Mouse (Mus musculus) forebrain, embryonic 15.5 days (tissue): ENCODE measurements at regions not wholly inside any gene's neighbourhood (a gene's known extent, or its start where the extent isn't known, plus 50 kb on each side); places are given as distances from the start of the nearest gene placed in this dataset.
A peak's percentile ranks its signal among the peaks of the same experiment; 100 is the strongest.

ENCODE experiments used
- ATAC-seq: fragments of 200-750 bp; cut with Nextera tagmentation; replicated peaks from 2 replicates; pipeline ENCODE4 v1.8.0; 2017; ENCODE audit warnings: mild to moderate bottlenecking, moderate TSS enrichment, moderate library complexity
- H3K27ac ChIP-seq: fragments of 300-500 bp; sonication (generic); replicated peaks from 2 replicates; pipeline ENCODE4 v1.5.1; 2015; ENCODE audit warnings: mild to moderate bottlenecking, inconsistent platforms
- H3K27me3 ChIP-seq: fragments of 300-500 bp; sonication (generic); 2 replicates; pipeline ENCODE4 v1.6.1; 2015; ENCODE audit warnings: inconsistent platforms
- H3K36me3 ChIP-seq: fragments of 300-500 bp; sonication (generic); 2 replicates; pipeline ENCODE4 v1.6.1; 2015; ENCODE audit warnings: mild to moderate bottlenecking, inconsistent platforms
- H3K4me1 ChIP-seq: fragments of 300-500 bp; sonication (generic); 2 replicates; pipeline ENCODE4 v1.6.1; 2015; ENCODE audit warnings: inconsistent platforms
- H3K4me2 ChIP-seq: fragments of 300-500 bp; sonication (generic); replicated peaks from 2 replicates; pipeline ENCODE4 v1.6.1; 2015; ENCODE audit warnings: mild to moderate bottlenecking, inconsistent platforms
- H3K4me3 ChIP-seq: fragments of 300-500 bp; sonication (generic); 2 replicates; pipeline ENCODE4 v1.5.1; 2015; ENCODE audit warnings: mild to moderate bottlenecking, inconsistent platforms
- H3K9ac ChIP-seq: fragments of 300-500 bp; sonication (generic); replicated peaks from 2 replicates; pipeline ENCODE4 v1.6.1; 2015; ENCODE audit warnings: mild to moderate bottlenecking, inconsistent platforms
- H3K9me3 ChIP-seq: fragments of 300-500 bp; sonication (generic); 2 replicates; pipeline ENCODE4 v1.6.1; 2016; ENCODE audit warnings: inconsistent platforms
- WGBS: fragments of 180-500 bp; shearing (Covaris S2); methylation state at CpG from one replicate; pipeline ENCODE4 v1.1.7; 2015; ENCODE audit warnings: mixed read lengths; 5-methylcytosine and 5-hydroxymethylcytosine counted together

GRCm38 (mm10) chr13:60086657-60087056 is 90.5 kb downstream of the Gas1 start:
- Histone ChIP-seq H3K9ac (no peak overlapping the region), H3K36me3 (no peaks in the 10 kb centered on the region), H3K27ac (no peak overlapping the region), H3K4me2 (no peak overlapping the region), H3K27me3 (no peaks in the 10 kb centered on the region), H3K4me3 (no peak overlapping the region), H3K9me3 (no peaks in the 10 kb centered on the region), H3K4me1 (peaks cover 14% of the 10 kb centered on the region)
- WGBS = 62% methylated on average over 8 of the region's 8 CpGs
- ATAC-seq = no peak

GRCm38 (mm10) chr13:60084975-60085374 is 92.2 kb downstream of the Gas1 start:
- Histone ChIP-seq H3K4me2 (peak overlapping the region; percentile 31), H3K9me3 (no peaks in the 10 kb centered on the region), H3K27me3 (no peaks in the 10 kb centered on the region), H3K4me3 (no peak overlapping the region), H3K9ac (no peak overlapping the region), H3K4me1 (peaks cover 14% of the 10 kb centered on the region), H3K36me3 (no peaks in the 10 kb centered on the region), H3K27ac (peak overlapping the region; percentile 43)
- 6% methylated on average over 12 of the region's 12 CpGs for WGBS
- peak; percentile 67 for ATAC-seq

- Histone ChIP-seq H3K36me3 (no peaks in the 10 kb centered on the region), H3K4me3 (no peak overlapping the region), H3K27ac (no peak overlapping the region; the same call in 1 of the 2 replicates), H3K9me3 (no peaks in the 10 kb centered on the region), H3K27me3 (no peaks in the 10 kb centered on the region), H3K4me2 (no peak overlapping the region), H3K9ac (no peak overlapping the region), H3K4me1 (peaks cover 14% of the 10 kb centered on the region)
- ATAC-seq = no peak
- 46% methylated on average over 4 of the region's 4 CpGs for WGBS
These were observed 92.9 kb downstream of the Gas1 start for GRCm38 (mm10) chr13:60084290-60084689.

- no peak overlapping the region for H3K4me2 ChIP-seq
- WGBS = 83% methylated on average over 10 of the region's 10 CpGs
These were observed 97.1 kb downstream of the Gas1 start for GRCm38 (mm10) chr13:60080113-60080512.

GRCm38 (mm10) chr13:60078331-60079050 is 98.7 kb downstream of the Gas1 start:
- no peak for ATAC-seq
- Histone ChIP-seq H3K4me3 (no peak overlapping the region), H3K9ac (no peak overlapping the region), H3K36me3 (no peaks in the 10 kb centered on the region), H3K27ac (no peak overlapping the region), H3K9me3 (no peaks in the 10 kb centered on the region), H3K4me2 (no peak overlapping the region), H3K4me1 (no peaks in the 10 kb centered on the region), H3K27me3 (no peaks in the 10 kb centered on the region)
- WGBS = 75% methylated on average over 8 of the region's 8 CpGs

More at GRCm38 (mm10) chr13:60080113-60080512, 97.1 kb downstream of the Gas1 start:
- no peak for ATAC-seq
- Histone ChIP-seq H3K27me3 (no peaks in the 10 kb centered on the region), H3K4me3 (no peak overlapping the region), H3K36me3 (no peaks in the 10 kb centered on the region), H3K27ac (no peak overlapping the region), H3K4me1 (peaks cover 7% of the 10 kb centered on the region), H3K9me3 (no peaks in the 10 kb centered on the region), H3K9ac (no peak overlapping the region)

- no peak for ATAC-seq
- H3K4me1 ChIP-seq = no peaks in the 10 kb centered on the region
- no peak overlapping the region for H3K4me3 ChIP-seq
- no peak overlapping the region for H3K4me2 ChIP-seq
- no peak overlapping the region for H3K9ac ChIP-seq
- H3K9me3 ChIP-seq = no peaks in the 10 kb centered on the region
- no peaks in the 10 kb centered on the region for H3K27me3 ChIP-seq
- no peak overlapping the region for H3K27ac ChIP-seq
- WGBS = 62% methylated on average over 6 of the region's 6 CpGs
- no peaks in the 10 kb centered on the region for H3K36me3 ChIP-seq
These were observed 100.9 kb downstream of the Gas1 start for GRCm38 (mm10) chr13:60076147-60076800.

GRCm38 (mm10) chr13:60071595-60071994 is 105.6 kb downstream of the Gas1 start:
- no peak overlapping the region for H3K9ac ChIP-seq
- no peaks in the 10 kb centered on the region for H3K4me1 ChIP-seq
- ATAC-seq = no peak
- H3K27ac ChIP-seq = no peak overlapping the region
- no peaks in the 10 kb centered on the region for H3K27me3 ChIP-seq
- 77% methylated on average over 9 of the region's 9 CpGs for WGBS
- no peak overlapping the region for H3K4me2 ChIP-seq
- H3K4me3 ChIP-seq = no peak overlapping the region
- no peaks in the 10 kb centered on the region for H3K9me3 ChIP-seq
- H3K36me3 ChIP-seq = no peaks in the 10 kb centered on the region

GRCm38 (mm10) chr13:60069196-60069595 is 108.0 kb downstream of the Gas1 start:
- ATAC-seq = no peak
- no peak overlapping the region for H3K4me2 ChIP-seq
- H3K36me3 ChIP-seq = no peaks in the 10 kb centered on the region
- no peak overlapping the region for H3K9ac ChIP-seq
- WGBS = 65% methylated on average over 9 of the region's 9 CpGs
- H3K4me3 ChIP-seq = no peak overlapping the region
- no peak overlapping the region for H3K27ac ChIP-seq
- H3K27me3 ChIP-seq = no peaks in the 10 kb centered on the region
- H3K9me3 ChIP-seq = no peaks in the 10 kb centered on the region
- no peaks in the 10 kb centered on the region for H3K4me1 ChIP-seq

- no peaks in the 10 kb centered on the region for H3K27me3 ChIP-seq
- ATAC-seq = no peak
- H3K9ac ChIP-seq = no peak overlapping the region
- H3K36me3 ChIP-seq = no peaks in the 10 kb centered on the region
- H3K9me3 ChIP-seq = no peaks in the 10 kb centered on the region
- H3K27ac ChIP-seq = no peak overlapping the region
- H3K4me2 ChIP-seq = no peak overlapping the region
- H3K4me1 ChIP-seq = no peaks in the 10 kb centered on the region
- WGBS = 65% methylated on average over 9 of the region's 9 CpGs
- no peak overlapping the region for H3K4me3 ChIP-seq
These were observed 109.8 kb downstream of the Gas1 start for GRCm38 (mm10) chr13:60067325-60067724.

- H3K36me3 ChIP-seq = no peaks in the 10 kb centered on the region
- no peaks in the 10 kb centered on the region for H3K27me3 ChIP-seq
- H3K4me1 ChIP-seq = peaks cover 11% of the 10 kb centered on the region
- no peaks in the 10 kb centered on the region for H3K9me3 ChIP-seq
- no peak overlapping the region for H3K27ac ChIP-seq
- no peak overlapping the region for H3K9ac ChIP-seq
- WGBS = 86% methylated on average over 6 of the region's 6 CpGs
- no peak for ATAC-seq
- no peak overlapping the region for H3K4me3 ChIP-seq
- H3K4me2 ChIP-seq = no peak overlapping the region
These were observed 115.6 kb downstream of the Gas1 start for GRCm38 (mm10) chr13:60061589-60061988.

GRCm38 (mm10) chr13:60057761-60058274 is 119.3 kb downstream of the Gas1 start:
- no peaks in the 10 kb centered on the region for H3K36me3 ChIP-seq
- no peaks in the 10 kb centered on the region for H3K9me3 ChIP-seq
- WGBS = 6% methylated on average over 13 of the region's 13 CpGs
- H3K9ac ChIP-seq = no peak overlapping the region
- H3K4me2 ChIP-seq = no peak overlapping the region
- H3K4me3 ChIP-seq = no peak overlapping the region
- no peaks in the 10 kb centered on the region for H3K27me3 ChIP-seq
- ATAC-seq = no peak
- peaks cover 11% of the 10 kb centered on the region for H3K4me1 ChIP-seq
- no peak overlapping the region for H3K27ac ChIP-seq

GRCm38 (mm10) chr13:60054531-60054930 is 122.6 kb downstream of the Gas1 start:
- no peak for ATAC-seq
- Histone ChIP-seq H3K27me3 (no peaks in the 10 kb centered on the region), H3K4me3 (no peak overlapping the region), H3K4me2 (no peak overlapping the region), H3K4me1 (peaks cover 16% of the 10 kb centered on the region), H3K36me3 (no peaks in the 10 kb centered on the region), H3K9me3 (no peaks in the 10 kb centered on the region), H3K9ac (no peak overlapping the region), H3K27ac (no peak overlapping the region)
- 39% methylated on average over 3 of the region's 3 CpGs for WGBS
